Mouse (Mus musculus): ENCODE data around the gene Tmem242. TPM values are rescaled to one million over a fixed set of nuclear protein-coding genes. Genes with fewer than 3 reads are reported as not detected.
A peak's percentile ranks its signal among the peaks of the same experiment; 100 is the strongest.
"Not testable (repeated sequence)": the region's sequence is repeated elsewhere in the genome, so short reads cannot be mapped to it uniquely, and the experiment has no call there.

Tmem242 gene
- 39.4 and 43.1 TPM in 2 replicates for total RNA-seq (2014; fragmentation: Nextera tagmentation)
- 31.2 and 34.8 TPM in 2 replicates for total RNA-seq (2017)

GRCm38 (mm10) chr17:5440159-5440971 lies at the start of gene Tmem242:
TSS of gene Tmem242 (minus strand) at chr17:5440259.
- peak; percentile 85 for ATAC-seq (replicated peaks; ENCODE audit: low FRiP score, low TSS enrichment, poor library complexity, severe bottlenecking)

GRCm38 (mm10) chr17:5488156-5488555 lies 48.1 kb upstream of the Tmem242 start:
- no peak for ATAC-seq (replicated peaks; ENCODE audit: low FRiP score, low TSS enrichment, poor library complexity, severe bottlenecking)

- ATAC-seq (replicated peaks; ENCODE audit: low FRiP score, low TSS enrichment, poor library complexity, severe bottlenecking) = peak; percentile 92
These were observed 44.6 kb upstream of the Tmem242 start for GRCm38 (mm10) chr17:5484663-5485062.

GRCm38 (mm10) chr17:5483456-5483855 lies 43.4 kb upstream of the Tmem242 start:
- ATAC-seq (replicated peaks; ENCODE audit: low FRiP score, low TSS enrichment, poor library complexity, severe bottlenecking) = no peak

- peak; percentile 51 for ATAC-seq (replicated peaks; ENCODE audit: low FRiP score, low TSS enrichment, poor library complexity, severe bottlenecking)
These were observed 36.1 kb upstream of the Tmem242 start for GRCm38 (mm10) chr17:5475960-5476725.

GRCm38 (mm10) chr17:5472268-5472667 lies 32.2 kb upstream of the Tmem242 start:
- ATAC-seq (replicated peaks; ENCODE audit: low FRiP score, low TSS enrichment, poor library complexity, severe bottlenecking) = peak; percentile 84

GRCm38 (mm10) chr17:5467177-5467576 lies 27.1 kb upstream of the Tmem242 start:
- no peak for ATAC-seq (replicated peaks; ENCODE audit: low FRiP score, low TSS enrichment, poor library complexity, severe bottlenecking)

GRCm38 (mm10) chr17:5466736-5467135 lies 26.7 kb upstream of the Tmem242 start:
- no peak for ATAC-seq (replicated peaks; ENCODE audit: low FRiP score, low TSS enrichment, poor library complexity, severe bottlenecking)

- ATAC-seq (replicated peaks; ENCODE audit: low FRiP score, low TSS enrichment, poor library complexity, severe bottlenecking) = no peak
These were observed 23.9 kb upstream of the Tmem242 start for GRCm38 (mm10) chr17:5463912-5464311.

GRCm38 (mm10) chr17:5453657-5454056 lies 13.6 kb upstream of the Tmem242 start:
- no peak for ATAC-seq (replicated peaks; ENCODE audit: low FRiP score, low TSS enrichment, poor library complexity, severe bottlenecking)

- no peak for ATAC-seq (replicated peaks; ENCODE audit: low FRiP score, low TSS enrichment, poor library complexity, severe bottlenecking)
These were observed 3.7 kb upstream of the Tmem242 start for GRCm38 (mm10) chr17:5443751-5444150.

- no peak for ATAC-seq (replicated peaks; ENCODE audit: low FRiP score, low TSS enrichment, poor library complexity, severe bottlenecking)
These were observed 3.2 kb upstream of the Tmem242 start for GRCm38 (mm10) chr17:5443260-5443659.

GRCm38 (mm10) chr17:5442403-5442802 lies 2.3 kb upstream of the Tmem242 start:
- not testable (repeated sequence) for ATAC-seq (replicated peaks; ENCODE audit: low FRiP score, low TSS enrichment, poor library complexity, severe bottlenecking)

- peak; percentile 58 for ATAC-seq (replicated peaks; ENCODE audit: low FRiP score, low TSS enrichment, poor library complexity, severe bottlenecking)
These were observed 264 bp downstream of the Tmem242 start for GRCm38 (mm10) chr17:5439831-5440158.

GRCm38 (mm10) chr17:5429772-5430133 lies 10.3 kb downstream of the Tmem242 start:
- ATAC-seq (replicated peaks; ENCODE audit: low FRiP score, low TSS enrichment, poor library complexity, severe bottlenecking) = peak; percentile 38

- peak; percentile 91 for ATAC-seq (replicated peaks; ENCODE audit: low FRiP score, low TSS enrichment, poor library complexity, severe bottlenecking)
These were observed 10.8 kb downstream of the Tmem242 start for GRCm38 (mm10) chr17:5429090-5429771.

- ATAC-seq (replicated peaks; ENCODE audit: low FRiP score, low TSS enrichment, poor library complexity, severe bottlenecking) = no peak
These were observed 14.9 kb downstream of the Tmem242 start for GRCm38 (mm10) chr17:5425204-5425603.

GRCm38 (mm10) chr17:5424156-5424555 lies 15.9 kb downstream of the Tmem242 start:
- ATAC-seq (replicated peaks; ENCODE audit: low FRiP score, low TSS enrichment, poor library complexity, severe bottlenecking) = no peak

GRCm38 (mm10) chr17:5421835-5422234 lies 18.2 kb downstream of the Tmem242 start:
- ATAC-seq (replicated peaks; ENCODE audit: low FRiP score, low TSS enrichment, poor library complexity, severe bottlenecking) = peak; percentile 52; the same call in 1 of the 2 replicates

Measured in megakaryocyte-erythroid progenitor cell, adult 5-6 weeks (primary cell).